Mouse (Mus musculus): Measurements from ENCODE around the gene Farp1.

DNA sequence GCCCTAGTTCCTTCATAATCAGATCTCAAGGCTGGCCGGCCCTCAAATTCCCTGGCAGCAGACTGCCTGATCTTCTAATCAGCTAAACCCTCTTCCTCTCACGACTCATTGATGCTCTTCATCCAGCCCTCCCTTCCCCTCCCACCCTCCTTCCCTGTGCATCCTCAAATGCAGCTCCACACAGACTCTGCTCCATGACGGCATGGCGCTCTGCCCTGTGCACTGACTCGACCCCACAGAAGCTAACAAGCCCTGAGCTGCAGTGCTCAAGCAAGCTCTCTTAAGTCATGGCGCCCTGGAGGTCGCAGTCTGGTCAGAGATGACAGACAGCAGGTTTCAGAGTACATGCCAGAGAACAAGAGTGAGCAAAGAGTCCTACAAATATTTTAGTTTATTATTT is 269.5 kb downstream of the Farp1 start:
- no peak for TF ChIP-seq CTCF (conservative IDR thresholded peaks at IDR 0.05; ENCODE audit: insufficient read depth, insufficient read length, low read depth, low read length)
- no peak for TF ChIP-seq POLR2A (IDR thresholded peaks at IDR 0.05; ENCODE audit: low read depth, low read length)
